9 mouse cellular contexts compared by ENCODE assay signal in genomic region chr7:110059092-110059785, GRCm38 (mm10). TPM values are rescaled to one million over a fixed set of nuclear protein-coding genes. Genes with fewer than 3 reads are reported as not detected.
DNase-seq lines count a peak whose midpoint lies in the region; ATAC-seq and TF ChIP-seq lines count a peak whose summit lies in the region.
"Had no signal": no experiment of that assay in that cellular context is flagged by ENCODE, and none has a peak within 500 bp of the region (broad histone marks: within the 10 kb centered on the region; RNA-seq: fewer than 3 reads in every experiment).

No protein-coding gene starts in this region.

- in situ Hi-C loops in Patski (cut with MboI; ENCODE audit: low pct_unique_long_range_greater_than_20kb), result loop anchor here (5.0 to 25.0 kb wide), 2 partner anchors 82 to 347 kb away; partner anchors contain the start of genes Akip1, BC051019 and St5

- no peak overlapping the region for H3K27ac ChIP-seq in intestine, embryonic 15.5 days
- H3K27ac ChIP-seq in intestine, embryonic 16.5 days (ENCODE audit: low read length), result no peak overlapping the region
- peak overlapping the region; percentile 26; the same call in 1 of the 2 replicates for H3K27ac ChIP-seq in hindbrain, embryonic 15.5 days (replicated peaks)

- POLR2A ChIA-PET in Patski (lab: Charles Lee), result interaction anchor here (0.6 kb wide), 1 partner anchor 20 kb away, joined by 4 read pairs; no protein-coding TSS in a partner anchor

- peak; percentile 44 for TF ChIP-seq CTCF in Patski (IDR thresholded peaks at IDR 0.05)

- no peak for ATAC-seq in intestine, embryonic 15.5 days
- no peak for ATAC-seq in intestine, embryonic 16.5 days
- ATAC-seq in Patski, result no peak
- no peak for ATAC-seq in hindbrain, embryonic 15.5 days (ENCODE audit: low FRiP score, low read depth)

- DNase-seq in A20 (ENCODE audit: low read depth, low spot score) (peak; percentile 52), Patski (ENCODE audit: low read depth, low spot score) (no peak)
- peak; percentile 33 for DNase-seq in retina, postnatal 1 day
- no peak for DNase-seq in frontal cortex, postnatal 10 days (ENCODE audit: low spot score in 2 of 2)
- no peak for DNase-seq in urinary bladder, adult 2 months (ENCODE audit: low spot score)

- no peak overlapping the region for H3K4me3 ChIP-seq in intestine, embryonic 15.5 days (replicated peaks)
- H3K4me3 ChIP-seq in intestine, embryonic 16.5 days (ENCODE audit: low read length), result no peak overlapping the region
- H3K4me3 ChIP-seq in hindbrain, embryonic 15.5 days, result no peak overlapping the region

- H3K27me3 ChIP-seq in intestine, embryonic 15.5 days (replicated peaks), result no peaks in the 10 kb centered on the region
- no peaks in the 10 kb centered on the region for H3K27me3 ChIP-seq in intestine, embryonic 16.5 days (replicated peaks; ENCODE audit: control insufficient read depth, insufficient read depth, low read length)
- H3K27me3 ChIP-seq in Patski, result no peaks in the 10 kb centered on the region
- no peaks in the 10 kb centered on the region for H3K27me3 ChIP-seq in hindbrain, embryonic 15.5 days
- H3K27me3 ChIP-seq: midbrain, embryonic 12.5 days had no signal

- peaks cover 4% of the 10 kb centered on the region; the same call in 1 of the 2 replicates for H3K36me3 ChIP-seq in intestine, embryonic 15.5 days
- H3K36me3 ChIP-seq in intestine, embryonic 16.5 days (ENCODE audit: control insufficient read depth, insufficient read depth, low read length), result no peaks in the 10 kb centered on the region
- peaks cover 16% of the 10 kb centered on the region for H3K36me3 ChIP-seq in hindbrain, embryonic 15.5 days

- CTCF ChIA-PET in Patski (lab: Charles Lee), result interaction anchor here (0.8 to 1.5 kb wide), 3 partner anchors 67 to 75 kb away, joined by 3 to 4 read pairs (median 3); partner anchors contain the start of gene Tmem41b

- no peak overlapping the region for H3K9ac ChIP-seq in intestine, embryonic 15.5 days
- no peak overlapping the region for H3K9ac ChIP-seq in intestine, embryonic 16.5 days (ENCODE audit: low read depth, low read length)
- H3K9ac ChIP-seq in hindbrain, embryonic 15.5 days, result no peak overlapping the region

- 0 out of 2 replicates have a peak overlapping the region, but pooled peaks have one; percentile 60 for H3K4me2 ChIP-seq in intestine, embryonic 15.5 days (replicated peaks)
- H3K4me2 ChIP-seq in intestine, embryonic 16.5 days (ENCODE audit: low read depth, low read length), result no peak overlapping the region
- H3K4me2 ChIP-seq in hindbrain, embryonic 15.5 days, result no peak overlapping the region

- peaks cover 10% of the 10 kb centered on the region; the same call in 1 of the 2 replicates for H3K4me1 ChIP-seq in intestine, embryonic 15.5 days (replicated peaks)
- peaks cover 13% of the 10 kb centered on the region for H3K4me1 ChIP-seq in intestine, embryonic 16.5 days (ENCODE audit: control insufficient read depth, insufficient read depth, low read length)
- peaks cover 21% of the 10 kb centered on the region for H3K4me1 ChIP-seq in hindbrain, embryonic 15.5 days (replicated peaks)

- 89% methylated on average over 12 of the region's 12 CpGs for WGBS in intestine, embryonic 15.5 days
- 86% methylated on average over 12 of the region's 12 CpGs for WGBS in intestine, embryonic 16.5 days
- WGBS in hindbrain, embryonic 15.5 days, result 91% methylated on average over 12 of the region's 12 CpGs

- H3K9me3 ChIP-seq in intestine, embryonic 15.5 days, result no peaks in the 10 kb centered on the region
- no peaks in the 10 kb centered on the region for H3K9me3 ChIP-seq in intestine, embryonic 16.5 days (ENCODE audit: control insufficient read depth, low read length)
- no peaks in the 10 kb centered on the region for H3K9me3 ChIP-seq in hindbrain, embryonic 15.5 days
- H3K9me3 ChIP-seq: midbrain, embryonic 12.5 days had no signal

RNA-seq across cellular contexts. Expression of gene Zfp143, which starts 1.8 kb away (rescaled TPM):
- 15.0 and 15.6 TPM in 2 replicates for polyA plus RNA-seq in intestine, embryonic 15.5 days (2015; fragmentation: Nextera tagmentation; extraction: Ambion mirVana)
- 15.0 and 15.5 TPM in 2 replicates for polyA plus RNA-seq in intestine, embryonic 16.5 days (2015; fragmentation: Nextera tagmentation; extraction: Ambion mirVana)
- polyA plus RNA-seq in Patski (2021), result 12.5 TPM
- polyA plus RNA-seq in hindbrain, embryonic 15.5 days (2015; fragmentation: Nextera tagmentation; extraction: Ambion mirVana), result 15.1 and 15.5 TPM in 2 replicates
- 13.3 and 14.9 TPM in 2 replicates for polyA plus RNA-seq in urinary bladder, adult 2 months (2012; rRNA removed)

RNA-seq across cellular contexts. Expression of gene Ipo7, which starts 41.2 kb away (rescaled TPM):
- polyA plus RNA-seq in intestine, embryonic 15.5 days (2015; fragmentation: Nextera tagmentation; extraction: Ambion mirVana), result 43.7 and 44.4 TPM in 2 replicates
- 38.9 and 39.1 TPM in 2 replicates for polyA plus RNA-seq in intestine, embryonic 16.5 days (2015; fragmentation: Nextera tagmentation; extraction: Ambion mirVana)
- polyA plus RNA-seq in Patski (2021), result 98.5 TPM
- 41.2 and 44.9 TPM in 2 replicates for polyA plus RNA-seq in hindbrain, embryonic 15.5 days (2015; fragmentation: Nextera tagmentation; extraction: Ambion mirVana)
- 31.9 and 38.2 TPM in 2 replicates for polyA plus RNA-seq in urinary bladder, adult 2 months (2012; rRNA removed)

Comparison
In these comparisons a context has a peak if more than half of its experiments do, and no peak if none do; other contexts are left out.
1. DNase-seq: peak in A20 (single experiment) and retina, postnatal 1 day (single experiment); none in Patski (single experiment), frontal cortex, postnatal 10 days (0 of 2) and urinary bladder, adult 2 months (single experiment).